Mouse (Mus musculus): Measurements from ENCODE around the gene Nup214. TPM values are rescaled to one million over a fixed set of nuclear protein-coding genes. Genes with fewer than 3 reads are reported as not detected.
A peak's percentile ranks its signal among the peaks of the same experiment; 100 is the strongest.
"Not testable (repeated sequence)": the region's sequence is repeated elsewhere in the genome, so short reads cannot be mapped to it uniquely, and the experiment has no call there.

Gene Nup214
- polyA plus RNA-seq, 1 experiment from 2014 or later, result 86.7 TPM

GRCm38 (mm10) chr2:32024372-32024771 is 50.1 kb downstream of the Nup214 start:
- Histone ChIP-seq H3K4me2 (no peak overlapping the region), H3K27me3 (no peaks in the 10 kb centered on the region), H3K4me1 (no peaks in the 10 kb centered on the region), H3K36me3 (peaks cover 81% of the 10 kb centered on the region), H3K9ac (no peak overlapping the region), H3K4me3 (no peak overlapping the region), H3K27ac (no peak overlapping the region), H3K9me3 (no peaks in the 10 kb centered on the region)
- WGBS, result 92% methylated on average over 4 of the region's 4 CpGs
- ATAC-seq (ENCODE audit: borderline replicate concordance, extremely low read depth, low FRiP score, low TSS enrichment), result no peak

GRCm38 (mm10) chr2:32029636-32030035 is 55.4 kb downstream of the Nup214 start:
- Histone ChIP-seq H3K9ac (no peak overlapping the region), H3K9me3 (no peaks in the 10 kb centered on the region), H3K27me3 (no peaks in the 10 kb centered on the region), H3K36me3 (peaks cover 76% of the 10 kb centered on the region), H3K4me2 (no peak overlapping the region), H3K4me1 (no peaks in the 10 kb centered on the region), H3K4me3 (no peak overlapping the region), H3K27ac (no peak overlapping the region)
- no peak for ATAC-seq (ENCODE audit: borderline replicate concordance, extremely low read depth, low FRiP score, low TSS enrichment)
- 59% methylated on average over 3 of the region's 3 CpGs for WGBS

- peaks cover 67% of the 10 kb centered on the region for H3K36me3 ChIP-seq
- no peaks in the 10 kb centered on the region for H3K27me3 ChIP-seq
- H3K4me3 ChIP-seq, result no peak overlapping the region
Observed at GRCm38 (mm10) chr2:32033436-32033835, 59.2 kb downstream of the Nup214 start.

GRCm38 (mm10) chr2:32034206-32034605 is 60.0 kb downstream of the Nup214 start:
- Histone ChIP-seq H3K4me1 (no peaks in the 10 kb centered on the region), H3K27ac (no peak overlapping the region), H3K27me3 (no peaks in the 10 kb centered on the region), H3K4me3 (no peak overlapping the region), H3K9ac (no peak overlapping the region), H3K36me3 (peaks cover 70% of the 10 kb centered on the region), H3K4me2 (no peak overlapping the region), H3K9me3 (no peaks in the 10 kb centered on the region)
- ATAC-seq (ENCODE audit: borderline replicate concordance, extremely low read depth, low FRiP score, low TSS enrichment), result no peak
- 93% methylated on average over 6 of the region's 6 CpGs for WGBS

More at GRCm38 (mm10) chr2:32033436-32033835, 59.2 kb downstream of the Nup214 start:
- Histone ChIP-seq H3K4me2 (no peak overlapping the region), H3K9me3 (no peaks in the 10 kb centered on the region), H3K4me1 (no peaks in the 10 kb centered on the region), H3K9ac (no peak overlapping the region), H3K27ac (no peak overlapping the region)
- WGBS, result 88% methylated on average over 6 of the region's 6 CpGs
- ATAC-seq (ENCODE audit: borderline replicate concordance, extremely low read depth, low FRiP score, low TSS enrichment), result no peak

- 53% methylated on average over 6 of the region's 6 CpGs for WGBS
- no peak for ATAC-seq (ENCODE audit: borderline replicate concordance, extremely low read depth, low FRiP score, low TSS enrichment)
- Histone ChIP-seq H3K9ac (no peak overlapping the region), H3K27ac (peak overlapping the region; percentile 26), H3K36me3 (peaks cover 75% of the 10 kb centered on the region), H3K4me2 (no peak overlapping the region), H3K9me3 (no peaks in the 10 kb centered on the region), H3K4me1 (no peaks in the 10 kb centered on the region), H3K27me3 (no peaks in the 10 kb centered on the region), H3K4me3 (no peak overlapping the region)
Observed at GRCm38 (mm10) chr2:32037279-32037858, 63.1 kb downstream of the Nup214 start.

GRCm38 (mm10) chr2:32038661-32039081 is 64.4 kb downstream of the Nup214 start:
- Histone ChIP-seq H3K4me2 (no peak overlapping the region), H3K9me3 (no peaks in the 10 kb centered on the region), H3K36me3 (peaks cover 74% of the 10 kb centered on the region), H3K4me3 (no peak overlapping the region), H3K4me1 (no peaks in the 10 kb centered on the region), H3K9ac (no peak overlapping the region), H3K27me3 (no peaks in the 10 kb centered on the region), H3K27ac (no peak overlapping the region)
- ATAC-seq (ENCODE audit: borderline replicate concordance, extremely low read depth, low FRiP score, low TSS enrichment), result no peak
- WGBS, result 78% methylated on average over 8 of the region's 8 CpGs

- not testable (repeated sequence) for H3K4me1 ChIP-seq; H3K9me3 ChIP-seq; H3K9ac ChIP-seq; H3K4me2 ChIP-seq; ATAC-seq (ENCODE audit: borderline replicate concordance, extremely low read depth, low FRiP score, low TSS enrichment); H3K4me3 ChIP-seq; H3K27me3 ChIP-seq; H3K27ac ChIP-seq
- WGBS, result 86% methylated on average over 9 of the region's 9 CpGs
- peaks cover 73% of the 10 kb centered on the region for H3K36me3 ChIP-seq
Observed at GRCm38 (mm10) chr2:32040646-32041045, 66.4 kb downstream of the Nup214 start.

- H3K4me1 ChIP-seq, result no peaks in the 10 kb centered on the region
- H3K4me3 ChIP-seq, result no peak overlapping the region
- ATAC-seq (ENCODE audit: borderline replicate concordance, extremely low read depth, low FRiP score, low TSS enrichment), result no peak
- no peaks in the 10 kb centered on the region for H3K9me3 ChIP-seq
- WGBS, result 84% methylated on average over 2 of the region's 2 CpGs
- H3K27me3 ChIP-seq, result no peaks in the 10 kb centered on the region
- H3K9ac ChIP-seq, result no peak overlapping the region
- no peak overlapping the region for H3K4me2 ChIP-seq
- H3K36me3 ChIP-seq, result peaks cover 77% of the 10 kb centered on the region
- no peak overlapping the region for H3K27ac ChIP-seq
Observed at GRCm38 (mm10) chr2:32041087-32041486, 66.9 kb downstream of the Nup214 start.

GRCm38 (mm10) chr2:32043836-32044235 is 69.6 kb downstream of the Nup214 start:
- no peak overlapping the region for H3K27ac ChIP-seq
- ATAC-seq (ENCODE audit: borderline replicate concordance, extremely low read depth, low FRiP score, low TSS enrichment), result no peak
- H3K4me1 ChIP-seq, result no peaks in the 10 kb centered on the region
- peaks cover 84% of the 10 kb centered on the region for H3K36me3 ChIP-seq
- no peaks in the 10 kb centered on the region for H3K27me3 ChIP-seq
- no peak overlapping the region for H3K4me3 ChIP-seq
- H3K9ac ChIP-seq, result no peak overlapping the region
- no peaks in the 10 kb centered on the region for H3K9me3 ChIP-seq
- H3K4me2 ChIP-seq, result no peak overlapping the region
- WGBS, result 56% methylated on average over 5 of the region's 5 CpGs

GRCm38 (mm10) chr2:32045375-32045774 is 71.1 kb downstream of the Nup214 start:
- H3K36me3 ChIP-seq, result peaks cover 82% of the 10 kb centered on the region

GRCm38 (mm10) chr2:32046009-32046408 is 71.8 kb downstream of the Nup214 start:
- WGBS, result 84% methylated on average over 10 of the region's 10 CpGs
- Histone ChIP-seq H3K9ac (no peak overlapping the region), H3K36me3 (peaks cover 83% of the 10 kb centered on the region), H3K4me2 (no peak overlapping the region), H3K27me3 (no peaks in the 10 kb centered on the region), H3K9me3 (no peaks in the 10 kb centered on the region), H3K4me1 (no peaks in the 10 kb centered on the region), H3K27ac (no peak overlapping the region), H3K4me3 (no peak overlapping the region)
- no peak for ATAC-seq (ENCODE audit: borderline replicate concordance, extremely low read depth, low FRiP score, low TSS enrichment)

More at GRCm38 (mm10) chr2:32045375-32045774, 71.1 kb downstream of the Nup214 start:
- Histone ChIP-seq H3K4me2 (no peak overlapping the region), H3K4me1 (no peaks in the 10 kb centered on the region), H3K27ac (no peak overlapping the region), H3K9ac (no peak overlapping the region), H3K27me3 (no peaks in the 10 kb centered on the region), H3K9me3 (no peaks in the 10 kb centered on the region), H3K4me3 (no peak overlapping the region)
- WGBS, result 78% methylated on average over 6 of the region's 6 CpGs
- ATAC-seq (ENCODE audit: borderline replicate concordance, extremely low read depth, low FRiP score, low TSS enrichment), result no peak

GRCm38 (mm10) chr2:32047323-32047722 is 73.1 kb downstream of the Nup214 start:
- no peaks in the 10 kb centered on the region for H3K27me3 ChIP-seq
- no peak overlapping the region for H3K4me2 ChIP-seq
- H3K4me3 ChIP-seq, result no peak overlapping the region
- peaks cover 85% of the 10 kb centered on the region for H3K36me3 ChIP-seq
- no peaks in the 10 kb centered on the region for H3K4me1 ChIP-seq
- H3K9me3 ChIP-seq, result no peaks in the 10 kb centered on the region
- H3K9ac ChIP-seq, result no peak overlapping the region
- no peak for ATAC-seq (ENCODE audit: borderline replicate concordance, extremely low read depth, low FRiP score, low TSS enrichment)
- no peak overlapping the region for H3K27ac ChIP-seq
- 87% methylated on average over 10 of the region's 10 CpGs for WGBS

GRCm38 (mm10) chr2:32051791-32052190 is 77.6 kb downstream of the Nup214 start:
- Histone ChIP-seq H3K27me3 (no peaks in the 10 kb centered on the region), H3K9me3 (no peaks in the 10 kb centered on the region), H3K27ac (no peak overlapping the region), H3K36me3 (peaks cover 53% of the 10 kb centered on the region), H3K4me1 (no peaks in the 10 kb centered on the region), H3K9ac (no peak overlapping the region), H3K4me2 (no peak overlapping the region), H3K4me3 (no peak overlapping the region)
- no peak for ATAC-seq (ENCODE audit: borderline replicate concordance, extremely low read depth, low FRiP score, low TSS enrichment)
- 79% methylated on average over 8 of the region's 8 CpGs for WGBS
